Mouse (Mus musculus) telencephalon, adult 2 months (tissue): ENCODE data around the gene Gm36028.

Experiments used
- DNase-seq: peaks from one replicate; pipeline ENCODE4 v3.0.0-alpha.2; 2011; ENCODE audit warnings: low read depth, low spot score

Gene Gm36028

GRCm38 (mm10) chr16:37809623-37809992, 51.3 kb downstream of the Gm36028 start:
- no peak for DNase-seq

GRCm38 (mm10) chr16:37808866-37809622, 51.9 kb downstream of the Gm36028 start:
- DNase-seq = no peak

- DNase-seq = no peak
These were observed 53.7 kb downstream of the Gm36028 start for GRCm38 (mm10) chr16:37807269-37807668.

- DNase-seq = no peak
These were observed 55.0 kb downstream of the Gm36028 start for GRCm38 (mm10) chr16:37805746-37806495.

GRCm38 (mm10) chr16:37803387-37803950, 57.5 kb downstream of the Gm36028 start:
- no peak for DNase-seq

GRCm38 (mm10) chr16:37802686-37803295, 58.2 kb downstream of the Gm36028 start:
- peak; percentile 72 for DNase-seq

GRCm38 (mm10) chr16:37801097-37801496, 59.8 kb downstream of the Gm36028 start:
- no peak for DNase-seq
